8 mouse cellular contexts compared by ENCODE assay signal in the genomic region with DNA sequence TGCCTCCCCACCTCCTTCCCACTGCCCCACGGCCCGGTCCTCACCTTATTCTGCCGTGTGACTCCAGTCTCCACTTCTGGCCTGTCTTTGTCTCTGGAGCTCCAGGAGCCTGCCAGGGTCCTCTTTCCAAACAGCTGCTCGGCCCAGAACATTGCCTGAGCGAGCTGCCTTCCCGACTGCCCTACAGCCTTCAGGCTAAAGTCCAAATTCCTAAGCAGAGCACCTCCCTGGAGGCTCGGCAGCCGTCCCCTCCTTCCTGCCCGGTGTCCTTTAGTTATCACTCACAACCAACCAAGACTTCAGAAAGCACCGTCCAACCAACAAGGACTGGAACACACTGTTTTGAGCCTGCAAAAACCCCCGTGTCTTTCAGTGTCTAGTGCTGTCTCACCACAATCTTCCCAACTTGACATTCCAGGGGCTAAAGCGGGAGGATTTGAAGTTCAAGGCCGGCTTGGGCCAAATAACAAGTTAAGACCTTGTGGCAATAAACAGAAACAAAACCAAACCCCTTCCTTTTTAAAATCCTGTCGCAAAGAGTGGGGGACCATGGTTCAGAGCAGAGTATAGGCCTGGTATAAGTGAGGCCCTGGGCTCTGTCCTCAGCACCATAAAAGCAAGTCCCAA. TPM values are rescaled to one million over a fixed set of nuclear protein-coding genes. Genes with fewer than 3 reads are reported as not detected.
DNase-seq lines count a peak whose midpoint lies in the region; ATAC-seq and TF ChIP-seq lines count a peak whose summit lies in the region.

A gene (minus strand): TSS at position 164 of the 627 bp plus-strand sequence.

- H3K4me3 ChIP-seq in embryonic fibroblast, embryonic 13.5 days (ENCODE audit: insufficient read depth, low read length), result no peak within 1 kb of the TSS
- peak within 1 kb of the TSS; percentile 24 for H3K4me3 ChIP-seq in intestine, embryonic 15.5 days (replicated peaks)
- no peak within 1 kb of the TSS for H3K4me3 ChIP-seq in limb, embryonic 10.5 days

- DNase-seq in ovary, postnatal 36 days (ENCODE audit: low spot score), result peak; percentile 52
- DNase-seq in ovary, postnatal 10 days (ENCODE audit: low spot score), result no peak
- DNase-seq in limb, embryonic 10.5 days (ENCODE audit: low spot score), result no peak
- DNase-seq in yolk sac, embryonic 10.5 days (ENCODE audit: low spot score), result peak; percentile 85
- DNase-seq in spleen, adult 12 weeks (ENCODE audit: low spot score), result no peak
- DNase-seq in right cerebral cortex, postnatal 14 days, result no peak

- no peak within 1 kb of the TSS for H3K9ac ChIP-seq in intestine, embryonic 15.5 days

- H3K36me3 ChIP-seq in intestine, embryonic 15.5 days, result no peaks in the 10 kb centered on the region
- no peaks in the 10 kb centered on the region for H3K36me3 ChIP-seq in limb, embryonic 10.5 days

- no peaks in the 10 kb centered on the region for H3K27me3 ChIP-seq in intestine, embryonic 15.5 days (replicated peaks)
- H3K27me3 ChIP-seq in limb, embryonic 10.5 days (ENCODE audit: low read depth, poor library complexity, severe bottlenecking), result 0 out of 2 replicates have a peak, but pooled peaks cover 4% of the 10 kb centered on the region

- 38% methylated on average over 14 of the region's 14 CpGs for WGBS in intestine, embryonic 15.5 days
- WGBS in limb, embryonic 10.5 days, result 69% methylated on average over 14 of the region's 14 CpGs

- no peaks in the 10 kb centered on the region for H3K9me3 ChIP-seq in intestine, embryonic 15.5 days
- no peaks in the 10 kb centered on the region for H3K9me3 ChIP-seq in limb, embryonic 10.5 days (replicated peaks)

- TF ChIP-seq POLR2A in embryonic fibroblast, embryonic 13.5 days (IDR thresholded peaks at IDR 0.05; ENCODE audit: low read depth, low read length), result no peak

- H3K4me1 ChIP-seq in embryonic fibroblast, embryonic 13.5 days (ENCODE audit: control insufficient read depth, insufficient read depth, low read length), result no peaks in the 10 kb centered on the region
- H3K4me1 ChIP-seq in intestine, embryonic 15.5 days (replicated peaks), result 0 out of 2 replicates have a peak, but pooled peaks cover 4% of the 10 kb centered on the region
- no peaks in the 10 kb centered on the region for H3K4me1 ChIP-seq in limb, embryonic 10.5 days

- no peak within 1 kb of the TSS for H3K27ac ChIP-seq in embryonic fibroblast, embryonic 13.5 days (ENCODE audit: insufficient read depth, low read length)
- H3K27ac ChIP-seq in intestine, embryonic 15.5 days, result peak within 1 kb of the TSS; percentile 13; the same call in 1 of the 2 replicates
- H3K27ac ChIP-seq in limb, embryonic 10.5 days, result no peak within 1 kb of the TSS

- ATAC-seq in intestine, embryonic 15.5 days, result peak; percentile 85

- no peak for TF ChIP-seq CTCF in embryonic fibroblast, embryonic 13.5 days (IDR thresholded peaks at IDR 0.05; ENCODE audit: borderline replicate concordance, insufficient read depth, low read length)

- H3K4me2 ChIP-seq in intestine, embryonic 15.5 days (replicated peaks), result peak within 1 kb of the TSS; percentile 41

RNA-seq across cellular contexts. Expression of the gene that starts here (rescaled TPM):
- polyA plus RNA-seq in embryonic fibroblast, embryonic 13.5 days (2011; ENCODE audit: insufficient read length, low read depth, missing spikeins), result 13.6 and 21.4 TPM in 2 replicates
- 28.6 and 31.3 TPM in 2 replicates for polyA plus RNA-seq in intestine, embryonic 15.5 days (2015; fragmentation: Nextera tagmentation; extraction: Ambion mirVana)
- polyA plus RNA-seq in limb, embryonic 10.5 days (2016; fragmentation: Nextera tagmentation; extraction: Ambion mirVana), result 10.8 and 13.2 TPM in 2 replicates

Comparison
In these comparisons a context has a peak if more than half of its experiments do, and no peak if none do; other contexts are left out.
1. DNase-seq: peak in ovary, postnatal 36 days (single experiment) and yolk sac, embryonic 10.5 days (single experiment); none in ovary, postnatal 10 days (single experiment), limb, embryonic 10.5 days (single experiment), spleen, adult 12 weeks (single experiment) and right cerebral cortex, postnatal 14 days (single experiment).